In genomic region chr7:73540202-73541078, GRCm38 (mm10) we compare ENCODE assay signal across 8 mouse cellular contexts. TPM values are rescaled to one million over a fixed set of nuclear protein-coding genes. Genes with fewer than 3 reads are reported as not detected.
DNase-seq lines count a peak whose midpoint lies in the region; ATAC-seq lines count a peak whose summit lies in the region.

No protein-coding gene starts in this region.

- H3K27me3 ChIP-seq in lung, embryonic 16.5 days (ENCODE audit: control insufficient read depth, insufficient read depth, low read depth, low read length) = no peaks in the 10 kb centered on the region
- H3K27me3 ChIP-seq in embryonic facial prominence, embryonic 11.5 days (ENCODE audit: control insufficient read depth, insufficient read depth, low read length) = no peaks in the 10 kb centered on the region
- no peaks in the 10 kb centered on the region for H3K27me3 ChIP-seq in intestine, embryonic 16.5 days (replicated peaks; ENCODE audit: control insufficient read depth, insufficient read depth, low read length)
- H3K27me3 ChIP-seq in neural tube, embryonic 14.5 days (ENCODE audit: control insufficient read depth, insufficient read depth, low read length) = no peaks in the 10 kb centered on the region

- peaks cover 8% of the 10 kb centered on the region for H3K36me3 ChIP-seq in lung, embryonic 16.5 days (ENCODE audit: control insufficient read depth, insufficient read depth, low read length)
- no peaks in the 10 kb centered on the region; the same call in 1 of the 2 replicates for H3K36me3 ChIP-seq in embryonic facial prominence, embryonic 11.5 days (replicated peaks; ENCODE audit: control insufficient read depth, insufficient read depth, low read depth, low read length)
- H3K36me3 ChIP-seq in intestine, embryonic 16.5 days (ENCODE audit: control insufficient read depth, insufficient read depth, low read length) = no peaks in the 10 kb centered on the region
- H3K36me3 ChIP-seq in neural tube, embryonic 14.5 days (ENCODE audit: control insufficient read depth, insufficient read depth, low read length) = 0 out of 2 replicates have a peak, but pooled peaks cover 3% of the 10 kb centered on the region

- peaks cover 12% of the 10 kb centered on the region; the same call in 1 of the 2 replicates for H3K4me1 ChIP-seq in lung, embryonic 16.5 days (replicated peaks; ENCODE audit: control insufficient read depth, insufficient read depth, low read length)
- no peaks in the 10 kb centered on the region for H3K4me1 ChIP-seq in embryonic facial prominence, embryonic 11.5 days (ENCODE audit: control insufficient read depth, insufficient read depth, low read length)
- peaks cover 10% of the 10 kb centered on the region for H3K4me1 ChIP-seq in intestine, embryonic 16.5 days (ENCODE audit: control insufficient read depth, insufficient read depth, low read length)
- H3K4me1 ChIP-seq in neural tube, embryonic 14.5 days (ENCODE audit: control insufficient read depth, insufficient read depth, low read length) = peaks cover 27% of the 10 kb centered on the region

- peak overlapping the region; percentile 81 for H3K9ac ChIP-seq in lung, embryonic 16.5 days (ENCODE audit: low read length)
- H3K9ac ChIP-seq in embryonic facial prominence, embryonic 11.5 days (replicated peaks; ENCODE audit: low read length) = peak overlapping the region; percentile 67
- peak overlapping the region; percentile 71 for H3K9ac ChIP-seq in intestine, embryonic 16.5 days (ENCODE audit: low read depth, low read length)
- H3K9ac ChIP-seq in neural tube, embryonic 14.5 days (replicated peaks; ENCODE audit: low read depth, low read length) = peak overlapping the region; percentile 75

- no peak for DNase-seq in lung, adult 18-20 months
- peak; percentile 48 for DNase-seq in embryonic facial prominence, embryonic 11.5 days (ENCODE audit: low spot score)
- DNase-seq in gastrocnemius, adult 18-20 months (ENCODE audit: low spot score) = no peak
- DNase-seq in thymus, postnatal 36 days = no peak
- no peak for DNase-seq in thymus, postnatal 14 days

- peak overlapping the region; percentile 44 for H3K4me2 ChIP-seq in lung, embryonic 16.5 days (ENCODE audit: low read depth, low read length)
- peak overlapping the region; percentile 11 for H3K4me2 ChIP-seq in embryonic facial prominence, embryonic 11.5 days (ENCODE audit: low read depth, low read length)
- peak overlapping the region; percentile 42 for H3K4me2 ChIP-seq in intestine, embryonic 16.5 days (ENCODE audit: low read depth, low read length)
- peak overlapping the region; percentile 81 for H3K4me2 ChIP-seq in neural tube, embryonic 14.5 days (ENCODE audit: low read depth, low read length)

- no peak for ATAC-seq in lung, embryonic 16.5 days (ENCODE audit: low read depth)
- no peak for ATAC-seq in embryonic facial prominence, embryonic 11.5 days (replicated peaks; ENCODE audit: insufficient number of reproducible peaks, low FRiP score, low TSS enrichment, low read depth)
- no peak for ATAC-seq in intestine, embryonic 16.5 days
- ATAC-seq in neural tube, embryonic 14.5 days (ENCODE audit: low read depth) = no peak

- peak overlapping the region; percentile 88 for H3K27ac ChIP-seq in lung, embryonic 16.5 days (ENCODE audit: low read length)
- 0 out of 2 replicates have a peak overlapping the region, but pooled peaks have one; percentile 1 for H3K27ac ChIP-seq in embryonic facial prominence, embryonic 11.5 days (replicated peaks; ENCODE audit: low read depth, low read length)
- H3K27ac ChIP-seq in intestine, embryonic 16.5 days (ENCODE audit: low read length) = peak overlapping the region; percentile 79
- H3K27ac ChIP-seq in neural tube, embryonic 14.5 days (ENCODE audit: low read depth, low read length) = peak overlapping the region; percentile 78

- WGBS in lung, embryonic 16.5 days = under 1% methylated on average over 12 of the region's 12 CpGs
- WGBS in embryonic facial prominence, embryonic 11.5 days = 2% methylated on average over 12 of the region's 12 CpGs
- WGBS in intestine, embryonic 16.5 days = under 1% methylated on average over 12 of the region's 12 CpGs
- WGBS in neural tube, embryonic 14.5 days = under 1% methylated on average over 12 of the region's 12 CpGs

- peak overlapping the region; percentile 69 for H3K4me3 ChIP-seq in lung, embryonic 16.5 days (ENCODE audit: low read length)
- peak overlapping the region; percentile 51 for H3K4me3 ChIP-seq in embryonic facial prominence, embryonic 11.5 days (ENCODE audit: low read depth, low read length)
- peak overlapping the region; percentile 61 for H3K4me3 ChIP-seq in intestine, embryonic 16.5 days (ENCODE audit: low read length)
- H3K4me3 ChIP-seq in neural tube, embryonic 14.5 days (ENCODE audit: low read depth, low read length) = peak overlapping the region; percentile 64

- H3K9me3 ChIP-seq in lung, embryonic 16.5 days (ENCODE audit: control insufficient read depth, low read length) = no peaks in the 10 kb centered on the region
- no peaks in the 10 kb centered on the region for H3K9me3 ChIP-seq in embryonic facial prominence, embryonic 11.5 days (replicated peaks; ENCODE audit: control insufficient read depth, low read length)
- no peaks in the 10 kb centered on the region for H3K9me3 ChIP-seq in intestine, embryonic 16.5 days (ENCODE audit: control insufficient read depth, low read length)
- no peaks in the 10 kb centered on the region for H3K9me3 ChIP-seq in neural tube, embryonic 14.5 days (ENCODE audit: control insufficient read depth, low read length)

RNA-seq across cellular contexts. Expression of gene Chd2, which starts 1.2 kb away (rescaled TPM):
- 53.7 and 58.9 TPM in 2 replicates for polyA plus RNA-seq in lung, embryonic 16.5 days (2015; fragmentation: Nextera tagmentation; extraction: Ambion mirVana)
- 46.6 and 47.8 TPM in 2 replicates for polyA plus RNA-seq in embryonic facial prominence, embryonic 11.5 days (2014; fragmentation: Nextera tagmentation; extraction: Ambion mirVana)
- polyA plus RNA-seq in intestine, embryonic 16.5 days (2015; fragmentation: Nextera tagmentation; extraction: Ambion mirVana) = 40.1 and 41.1 TPM in 2 replicates
- 41.8 and 45.5 TPM in 2 replicates for polyA plus RNA-seq in neural tube, embryonic 14.5 days (2014; fragmentation: Nextera tagmentation; extraction: Ambion mirVana)
- 10 to 100 TPM; 29.8 to 39.6 TPM for total RNA-seq in gastrocnemius, adult 18-20 months (2021)

Comparison
In these comparisons a context has a peak if more than half of its experiments do, and no peak if none do; other contexts are left out.
1. H3K27ac ChIP-seq: peak in every context shown above with its lines; median percentile 88 in lung, embryonic 16.5 days; 79 in intestine, embryonic 16.5 days; 78 in neural tube, embryonic 14.5 days; 1 in embryonic facial prominence, embryonic 11.5 days.
2. H3K4me2 ChIP-seq: peak in every context shown above with its lines; median percentile 81 in neural tube, embryonic 14.5 days; 44 in lung, embryonic 16.5 days; 42 in intestine, embryonic 16.5 days; 11 in embryonic facial prominence, embryonic 11.5 days.